Mouse (Mus musculus) midbrain, embryonic 14.5 days (tissue): ENCODE measurements around the gene Avil. TPM values are rescaled to one million over a fixed set of nuclear protein-coding genes. Genes with fewer than 3 reads are reported as not detected.

Experiments used
- ATAC-seq: fragments of 200-750 bp; cut with Nextera tagmentation; 2 replicates; pipeline ENCODE4 v1.8.0; 2017; ENCODE audit warnings: moderate number of reproducible peaks, moderate library complexity; ENCODE audit not compliant: low FRiP score, low TSS enrichment
- DNase-seq: peaks from one replicate; pipeline ENCODE4 v3.0.0-alpha.2; 2015
- H3K27ac ChIP-seq: fragments of 300-500 bp; sonication (generic); replicated peaks from 2 replicates; pipeline ENCODE4 v1.5.1; 2014; ENCODE audit warnings: mild to moderate bottlenecking, low read depth, low read length, moderate library complexity
- H3K27me3 ChIP-seq: fragments of 300-500 bp; sonication (generic); 2 replicates; pipeline ENCODE4 v1.6.1; 2014; ENCODE audit warnings: low read length, control low read depth, mixed read lengths; ENCODE audit not compliant: control insufficient read depth, insufficient read depth
- H3K36me3 ChIP-seq: fragments of 300-500 bp; sonication (generic); 2 replicates; pipeline ENCODE4 v1.6.1; 2014; ENCODE audit warnings: low read length, control low read depth; ENCODE audit not compliant: control insufficient read depth, insufficient read depth
- H3K4me1 ChIP-seq: fragments of 300-500 bp; sonication (generic); 2 replicates; pipeline ENCODE4 v1.6.1; 2014; ENCODE audit warnings: mild to moderate bottlenecking, antibody characterized with exemption, low read length, control low read depth; ENCODE audit not compliant: control insufficient read depth, insufficient read depth
- H3K4me2 ChIP-seq: fragments of 300-500 bp; sonication (generic); 2 replicates; pipeline ENCODE4 v1.6.1; 2014; ENCODE audit warnings: mild to moderate bottlenecking, low read length, moderate library complexity
- H3K4me3 ChIP-seq: fragments of 300-500 bp; sonication (generic); replicated peaks from 2 replicates; pipeline ENCODE4 v1.5.1; 2014; ENCODE audit warnings: low read depth, low read length
- H3K9ac ChIP-seq: fragments of 300-500 bp; sonication (generic); replicated peaks from 2 replicates; pipeline ENCODE4 v1.6.1; 2014; ENCODE audit warnings: mild to moderate bottlenecking, low read length, moderate library complexity
- H3K9me3 ChIP-seq: fragments of 300-500 bp; sonication (generic); 2 replicates; pipeline ENCODE4 v1.6.1; 2016; ENCODE audit warnings: low read length, control low read depth, mixed read lengths; ENCODE audit not compliant: control insufficient read depth
- WGBS: fragments of 180-500 bp; shearing (Covaris S2); extraction: QIAGEN DNeasy Blood & Tissue Kit; methylation state at CpG from one replicate; pipeline ENCODE4 v1.1.7; 2014; 5-methylcytosine and 5-hydroxymethylcytosine counted together
- polyA plus RNA-seq: library from polyadenylated mRNA; unstranded; fragments of >200 nt; fragmentation: Nextera tagmentation; extraction: Ambion mirVana; gene quantifications from 2 replicates; pipeline ENCODE4 v1.2.1, GENCODE M21; 2014

Gene Avil
- polyA plus RNA-seq, 1 experiment from 2014 or later: 2.1 TPM

DNA sequence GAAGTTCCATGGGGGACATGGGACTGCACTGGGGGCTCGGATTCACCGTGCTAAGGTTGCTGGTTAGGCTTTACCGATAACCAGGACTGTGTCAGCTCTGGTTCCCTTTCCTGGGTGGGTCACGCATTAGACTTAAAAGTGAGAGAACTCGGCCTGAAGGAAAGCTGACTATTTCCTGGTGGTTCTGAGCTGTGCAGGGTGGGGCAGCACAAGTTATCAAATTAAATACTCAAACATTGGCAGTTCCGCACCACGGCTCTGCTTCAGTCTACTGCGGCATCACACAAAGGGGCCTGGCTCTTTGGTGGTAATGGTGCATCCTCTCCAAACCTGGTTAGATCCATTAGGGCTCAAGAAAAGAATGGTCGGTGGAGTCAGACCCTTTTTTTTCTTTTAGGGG, 788 bp downstream of the Avil start:
- Histone ChIP-seq H3K9ac (no peak overlapping the region), H3K36me3 (peaks cover 24% of the 10 kb centered on the region), H3K4me3 (no peak overlapping the region), H3K9me3 (no peaks in the 10 kb centered on the region), H3K4me2 (no peak overlapping the region), H3K27me3 (no peaks in the 10 kb centered on the region), H3K27ac (no peak overlapping the region), H3K4me1 (no peaks in the 10 kb centered on the region)
- 88% methylated on average over 9 of the region's 9 CpGs for WGBS
- ATAC-seq (no peak), DNase-seq (no peak)

DNA sequence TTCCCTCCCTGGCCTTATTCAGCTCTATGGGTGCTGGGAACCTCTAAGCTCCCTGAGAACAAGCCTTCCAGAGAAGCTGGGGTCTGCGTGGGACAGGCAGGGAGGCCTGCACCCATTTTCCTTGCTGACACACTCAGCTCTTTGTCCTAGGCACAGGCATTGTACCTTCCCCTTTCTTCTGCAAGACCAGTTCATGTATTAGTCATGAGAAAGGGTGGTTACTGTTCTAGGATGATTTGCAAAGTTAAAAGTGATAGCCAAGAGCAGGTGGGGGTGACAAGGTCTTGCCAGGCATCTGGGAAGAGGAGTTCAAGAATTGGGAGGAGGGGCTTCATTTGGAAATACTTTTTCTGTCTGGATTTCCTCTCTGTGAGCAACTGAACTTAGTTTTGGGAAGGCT, 1.5 kb downstream of the Avil start:
- no peaks in the 10 kb centered on the region for H3K4me1 ChIP-seq
- no peak overlapping the region for H3K4me2 ChIP-seq
- no peak overlapping the region for H3K27ac ChIP-seq
- DNase-seq (no peak), ATAC-seq (no peak)
- WGBS: 69% methylated on average over 1 of the region's 1 CpGs
- no peak overlapping the region for H3K4me3 ChIP-seq
- H3K36me3 ChIP-seq: peaks cover 24% of the 10 kb centered on the region
- no peaks in the 10 kb centered on the region for H3K9me3 ChIP-seq
- H3K9ac ChIP-seq: no peak overlapping the region
- H3K27me3 ChIP-seq: no peaks in the 10 kb centered on the region

DNA sequence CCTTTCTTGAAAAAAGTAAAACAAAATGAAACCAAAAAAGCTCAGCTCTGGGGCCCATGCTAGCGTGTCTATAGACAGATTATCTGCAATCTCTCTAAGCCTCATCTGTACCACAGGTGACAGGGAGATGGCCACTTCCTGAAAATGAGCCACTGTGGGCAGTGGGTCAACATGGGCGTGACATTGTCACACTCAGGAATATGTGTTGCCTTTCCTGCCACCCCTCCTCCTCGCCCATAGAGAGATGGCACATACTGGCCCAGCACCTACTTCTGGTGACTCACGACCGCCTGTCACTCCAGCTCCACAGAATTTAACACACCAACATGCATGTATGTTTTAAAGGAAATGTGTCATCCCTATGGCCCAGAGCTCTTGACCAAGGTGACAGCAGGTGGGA, 2.3 kb downstream of the Avil start:
- ATAC-seq (no peak), DNase-seq (no peak)
- Histone ChIP-seq H3K9me3 (no peaks in the 10 kb centered on the region), H3K27ac (no peak overlapping the region), H3K36me3 (peaks cover 17% of the 10 kb centered on the region), H3K27me3 (no peaks in the 10 kb centered on the region), H3K4me1 (no peaks in the 10 kb centered on the region), H3K9ac (no peak overlapping the region), H3K4me3 (no peak overlapping the region), H3K4me2 (no peak overlapping the region)
- WGBS: 95% methylated on average over 5 of the region's 5 CpGs

DNA sequence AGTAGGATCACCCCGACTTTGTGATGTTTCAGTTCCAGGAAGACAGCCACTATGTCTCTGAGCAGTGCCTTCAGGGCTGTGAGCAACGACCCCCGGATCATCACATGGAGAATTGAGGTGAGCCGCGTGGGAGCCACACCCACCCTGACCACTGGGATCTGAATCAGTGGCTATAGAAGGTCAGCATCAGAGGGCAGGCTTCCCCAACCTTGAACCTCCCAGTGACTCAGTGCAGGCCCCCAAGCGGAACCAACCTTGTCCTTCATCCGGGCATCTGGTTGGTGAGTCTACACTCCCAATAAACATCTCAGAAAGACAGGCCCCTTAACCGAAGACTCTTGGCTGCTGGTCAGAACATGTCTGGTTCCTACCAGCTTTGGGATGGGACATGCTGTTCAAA, 2.8 kb downstream of the Avil start:
- no peak for DNase-seq
- peaks cover 12% of the 10 kb centered on the region for H3K36me3 ChIP-seq
- H3K27me3 ChIP-seq: no peaks in the 10 kb centered on the region
- no peak overlapping the region for H3K27ac ChIP-seq
- ATAC-seq: no peak
- H3K4me2 ChIP-seq: no peak overlapping the region
- no peaks in the 10 kb centered on the region for H3K4me1 ChIP-seq
- H3K9me3 ChIP-seq: no peaks in the 10 kb centered on the region
- H3K9ac ChIP-seq: no peak overlapping the region
- 88% methylated on average over 8 of the region's 8 CpGs for WGBS
- no peak overlapping the region for H3K4me3 ChIP-seq

DNA sequence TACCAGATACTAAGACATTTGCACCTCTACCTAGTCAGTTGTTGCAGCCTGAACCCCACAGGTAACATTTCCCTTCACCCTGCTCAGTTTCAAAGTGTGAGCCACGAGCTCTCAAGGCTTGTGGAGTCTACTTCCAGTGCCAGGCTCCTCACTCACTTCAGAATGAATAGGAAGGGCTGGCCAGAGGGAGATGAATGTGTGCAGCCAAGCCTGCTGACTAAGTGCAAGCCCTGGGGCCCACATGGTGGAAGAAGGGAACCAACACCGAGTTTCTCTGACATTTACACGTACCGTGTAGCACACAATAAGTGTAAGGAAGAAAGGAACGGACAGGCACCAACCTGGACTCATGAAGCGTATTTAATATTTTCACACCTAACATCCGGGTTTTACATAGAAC, 3.3 kb downstream of the Avil start:
- H3K4me2 ChIP-seq: no peak overlapping the region
- H3K27ac ChIP-seq: no peak overlapping the region
- H3K9ac ChIP-seq: no peak overlapping the region
- peaks cover 8% of the 10 kb centered on the region for H3K36me3 ChIP-seq
- no peak overlapping the region for H3K4me3 ChIP-seq
- H3K27me3 ChIP-seq: no peaks in the 10 kb centered on the region
- WGBS: 62% methylated on average over 7 of the region's 7 CpGs
- H3K9me3 ChIP-seq: no peaks in the 10 kb centered on the region
- ATAC-seq (no peak), DNase-seq (no peak)
- no peaks in the 10 kb centered on the region for H3K4me1 ChIP-seq

DNA sequence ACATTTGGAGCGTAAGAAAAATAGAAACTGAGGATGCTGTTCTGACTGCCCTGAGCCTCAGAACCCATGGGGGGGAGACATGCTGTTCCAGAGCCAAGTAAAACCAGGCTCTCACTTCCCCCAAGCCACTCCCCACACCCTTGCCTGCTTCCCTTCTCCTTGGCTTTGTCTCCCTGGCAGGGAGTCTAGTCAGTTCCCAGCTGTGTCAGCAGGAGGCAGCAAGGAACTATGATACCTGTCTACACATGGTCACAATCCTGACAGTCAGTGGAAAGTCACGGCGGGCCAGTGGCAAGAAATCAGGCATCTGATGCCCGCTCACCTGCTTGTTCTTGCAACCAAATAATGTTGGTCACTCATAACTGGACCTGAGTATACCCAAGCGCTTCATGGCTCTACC, 16.0 kb downstream of the Avil start:
- no peak for ATAC-seq

DNA sequence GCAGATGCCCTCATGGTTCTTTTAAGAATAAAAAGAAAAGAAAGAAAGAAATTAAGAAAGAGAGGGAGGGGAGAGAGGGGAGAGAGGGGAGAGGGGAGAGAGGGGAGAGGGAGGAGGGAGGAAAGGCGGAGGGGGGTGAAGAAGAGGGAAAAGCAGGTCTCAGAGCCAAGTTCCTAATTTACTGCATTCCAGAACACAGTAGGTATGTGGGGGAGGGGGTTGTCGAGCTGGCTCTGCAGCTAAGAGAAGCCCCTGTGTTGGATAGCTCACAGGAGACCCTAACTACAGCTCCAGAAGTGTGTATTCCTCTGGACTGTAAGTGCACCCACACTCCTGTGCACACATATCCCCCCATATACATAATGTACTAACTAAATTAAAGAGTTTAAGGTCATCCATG, 16.6 kb downstream of the Avil start:
- no peak overlapping the region for H3K27ac ChIP-seq

More for the DNA sequence above, 16.0 kb downstream of the Avil start:
- 67% methylated on average over 5 of the region's 5 CpGs for WGBS
- no peak overlapping the region for H3K27ac ChIP-seq
- no peak overlapping the region for H3K9ac ChIP-seq
- no peaks in the 10 kb centered on the region for H3K4me1 ChIP-seq
- no peak overlapping the region for H3K4me3 ChIP-seq
- no peaks in the 10 kb centered on the region for H3K9me3 ChIP-seq
- DNase-seq: no peak
- H3K27me3 ChIP-seq: no peaks in the 10 kb centered on the region
- H3K4me2 ChIP-seq: no peak overlapping the region
- no peaks in the 10 kb centered on the region for H3K36me3 ChIP-seq

DNA sequence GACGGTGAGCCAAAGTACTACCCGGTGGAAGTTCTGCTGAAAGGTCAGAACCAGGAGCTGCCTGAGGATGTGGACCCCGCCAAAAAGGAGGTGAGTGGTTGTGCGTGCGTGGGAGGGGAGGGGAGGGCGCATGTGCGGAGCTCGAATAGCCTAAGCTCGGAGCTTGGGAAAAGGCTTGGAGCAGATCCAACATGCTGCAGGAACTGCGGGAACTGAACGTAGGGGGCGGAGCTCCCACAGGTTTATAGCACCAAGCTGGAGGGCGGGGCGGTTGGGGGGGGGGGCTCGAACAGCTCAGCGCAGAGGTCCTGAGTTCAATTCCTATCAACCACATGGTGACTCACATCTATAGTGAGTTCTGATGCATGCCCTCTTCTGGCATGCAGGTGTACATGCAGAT, 17.9 kb downstream of the Avil start:
- Histone ChIP-seq H3K4me1 (no peaks in the 10 kb centered on the region), H3K27me3 (no peaks in the 10 kb centered on the region), H3K9me3 (no peaks in the 10 kb centered on the region), H3K36me3 (peaks cover 16% of the 10 kb centered on the region), H3K4me3 (no peak overlapping the region), H3K4me2 (no peak overlapping the region), H3K9ac (no peak overlapping the region), H3K27ac (no peak overlapping the region)
- no peak for ATAC-seq
- no peak for DNase-seq
- WGBS: 85% methylated on average over 16 of the region's 16 CpGs

More for the DNA sequence above, 16.6 kb downstream of the Avil start:
- H3K9me3 ChIP-seq: no peaks in the 10 kb centered on the region
- no peak overlapping the region for H3K4me2 ChIP-seq
- no peaks in the 10 kb centered on the region for H3K27me3 ChIP-seq
- DNase-seq (no peak), ATAC-seq (no peak)
- no peaks in the 10 kb centered on the region for H3K4me1 ChIP-seq
- WGBS: 36% methylated on average over 2 of the region's 2 CpGs
- H3K9ac ChIP-seq: no peak overlapping the region
- H3K36me3 ChIP-seq: peaks cover 4% of the 10 kb centered on the region
- H3K4me3 ChIP-seq: no peak overlapping the region

DNA sequence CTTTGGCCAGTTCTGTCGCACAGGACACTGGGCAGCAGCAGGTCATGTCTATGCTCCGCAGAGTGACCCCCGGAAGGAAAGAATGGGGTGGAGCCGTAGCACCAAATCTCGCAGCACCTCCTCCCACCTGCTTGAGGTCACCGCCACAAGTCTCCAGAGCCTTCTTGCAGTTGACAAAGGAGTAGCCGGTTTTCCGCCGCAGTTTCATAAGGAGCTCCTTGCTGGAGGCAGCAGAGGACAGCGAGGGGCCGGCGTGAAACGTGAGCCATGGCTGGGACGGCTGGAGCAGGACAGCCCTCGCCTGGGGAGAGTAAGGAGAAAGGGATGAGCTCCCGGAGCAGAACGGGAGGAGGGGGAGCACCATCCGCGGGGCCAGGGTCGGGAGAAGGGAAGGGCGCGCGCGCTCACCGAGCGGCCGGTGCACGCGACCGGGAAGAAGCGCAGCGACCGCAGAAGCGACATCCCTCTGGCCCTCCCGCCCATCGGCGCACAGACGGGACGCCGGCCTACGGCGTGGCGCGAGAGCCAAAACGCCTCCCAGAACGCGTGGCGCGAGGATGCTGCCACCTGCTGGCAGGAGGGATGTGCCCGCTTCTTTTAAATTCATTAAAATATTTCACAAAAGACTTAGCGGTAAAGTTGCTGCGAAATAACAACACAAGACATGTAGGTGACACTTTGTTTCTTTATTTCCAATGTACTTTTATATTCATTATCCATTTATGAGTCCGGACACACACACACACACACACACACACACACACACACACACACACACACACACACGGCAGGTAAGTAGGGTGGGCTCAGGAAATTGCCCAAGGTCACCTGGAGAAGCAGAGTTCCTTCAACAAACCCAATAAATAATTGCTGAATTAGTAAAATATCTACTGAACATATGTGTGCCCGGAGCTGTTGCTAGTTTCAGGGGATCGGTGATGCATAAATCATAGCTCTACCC, 30.1 kb downstream of the Avil start, which contains the start of gene Tsfm:
Tsfm (minus strand) TSS at position 505 of the 961 bp plus-strand sequence.
- 5% methylated on average over 56 of the region's 56 CpGs for WGBS
- peak; percentile 98 for DNase-seq
- peak within 1 kb of the TSS; percentile 90 for H3K4me2 ChIP-seq
- no peaks in the 10 kb centered on the region for H3K9me3 ChIP-seq
- H3K27me3 ChIP-seq: no peaks in the 10 kb centered on the region
- no peaks in the 10 kb centered on the region for H3K4me1 ChIP-seq
- ATAC-seq: peak; percentile 90
- peak within 1 kb of the TSS; percentile 88 for H3K4me3 ChIP-seq
- H3K27ac ChIP-seq: peak within 1 kb of the TSS; percentile 80
- peaks cover 36% of the 10 kb centered on the region for H3K36me3 ChIP-seq
- H3K9ac ChIP-seq: peak within 1 kb of the TSS; percentile 83
